Mouse (Mus musculus): ENCODE data around the gene Auts2.

DNA sequence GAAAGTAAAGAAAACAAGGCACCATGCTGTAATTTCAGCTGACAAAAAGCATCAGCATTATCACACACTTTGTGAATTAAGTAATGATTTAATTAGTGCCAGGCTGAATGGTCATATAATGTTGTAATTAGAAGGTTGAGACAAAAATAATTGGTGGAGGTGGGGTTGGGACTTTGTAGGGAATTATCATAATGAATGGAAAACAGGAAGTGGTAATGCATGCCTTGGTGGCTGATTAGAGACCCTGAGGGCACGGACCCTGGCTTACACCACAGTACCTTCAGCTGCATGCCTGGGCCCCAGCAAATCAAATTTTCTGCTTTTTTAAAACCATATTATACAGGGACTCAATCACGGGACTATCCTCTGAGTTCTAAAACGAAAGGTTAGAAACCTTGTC is 586.1 kb downstream of the Auts2 start:
- TF ChIP-seq MAFK (IDR thresholded peaks at IDR 0.05; ENCODE audit: insufficient read depth, low read depth, low read length) (no peak), HCFC1 (IDR thresholded peaks at IDR 0.05; ENCODE audit: borderline replicate concordance, insufficient read depth, low read length) (no peak), ZC3H11A (IDR thresholded peaks at IDR 0.05; ENCODE audit: borderline replicate concordance, low read depth, low read length) (no peak), CHD2 (IDR thresholded peaks at IDR 0.05; ENCODE audit: low read depth, low read length) (no peak)
